Mouse (Mus musculus): ENCODE measurements at regions not wholly inside any gene's neighbourhood (a gene's known extent, or its start where the extent isn't known, plus 50 kb on each side); places are given as distances from the start of the nearest gene placed in this dataset.

DNA sequence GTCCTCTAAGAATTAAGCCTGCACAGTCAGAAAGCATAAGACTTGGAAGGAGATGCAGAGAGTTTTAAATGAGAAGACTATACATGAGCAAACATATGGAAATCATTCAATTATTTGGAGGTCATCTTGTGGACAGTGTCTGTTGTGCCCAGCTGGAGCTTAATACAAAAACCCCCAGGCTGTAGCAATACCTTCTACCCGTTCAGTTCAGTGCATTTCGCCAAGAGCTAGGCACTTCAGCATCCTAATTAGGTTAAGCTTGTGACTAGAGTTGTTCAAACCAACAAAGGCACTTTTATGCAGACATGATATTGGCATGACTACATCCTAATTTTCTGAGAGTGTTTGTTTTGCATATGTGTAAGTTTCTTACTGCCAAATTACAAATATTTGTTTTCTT is 449.7 kb downstream of the Flrt2 start:
- TF ChIP-seq CTCF (IDR thresholded peaks at IDR 0.05; ENCODE audit: low read depth, low read length), result no peak
- no peak for TF ChIP-seq POLR2A (IDR thresholded peaks at IDR 0.05; ENCODE audit: extremely low read depth, insufficient read depth, low read length)

All from liver, adult 2 months (tissue).